ENCODE assay signal across 28 mouse cellular contexts in the genomic region with DNA sequence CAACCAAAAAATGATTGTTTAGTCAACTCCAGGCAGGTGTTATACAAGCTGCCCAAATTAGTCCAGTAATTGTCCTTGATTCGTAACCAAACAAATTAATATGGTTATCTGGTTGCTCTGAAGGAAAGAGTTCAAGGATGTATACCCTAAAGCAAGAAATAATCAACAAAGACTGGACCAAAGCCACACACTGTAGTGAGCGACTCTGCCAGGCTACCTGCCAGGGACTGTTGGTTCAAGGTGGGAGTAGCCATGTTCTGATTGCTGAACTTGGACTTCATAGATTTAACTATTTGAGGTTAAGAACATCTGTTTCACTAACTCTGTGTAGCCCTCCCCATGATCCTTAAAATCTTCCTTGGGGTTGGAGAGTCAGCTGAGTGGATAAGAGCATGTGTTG. TPM values are rescaled to one million over a fixed set of nuclear protein-coding genes. Genes with fewer than 3 reads are reported as not detected.
"Had no signal": no experiment of that assay in that cellular context is flagged by ENCODE, and none has a peak within 500 bp of the region (broad histone marks: within the 10 kb centered on the region; RNA-seq: fewer than 3 reads in every experiment).

No protein-coding gene starts in this region.

- H3K9ac ChIP-seq: heart, embryonic 13.5 days; heart, embryonic 15.5 days; hindbrain, embryonic 13.5 days; intestine, embryonic 15.5 days; limb, embryonic 12.5 days; liver, embryonic 13.5 days had no signal

- H3K4me2 ChIP-seq: heart, embryonic 11.5 days; heart, embryonic 13.5 days; heart, embryonic 15.5 days; hindbrain, embryonic 13.5 days; intestine, embryonic 15.5 days; limb, embryonic 12.5 days; liver, embryonic 13.5 days had no signal

- H3K36me3 ChIP-seq: heart, embryonic 13.5 days; heart, embryonic 15.5 days; hindbrain, embryonic 13.5 days; intestine, embryonic 15.5 days; limb, embryonic 10.5 days; limb, embryonic 12.5 days; liver, embryonic 13.5 days had no signal

- H3K4me1 ChIP-seq: heart, embryonic 13.5 days; heart, embryonic 15.5 days; hindbrain, embryonic 13.5 days; intestine, embryonic 15.5 days; limb, embryonic 10.5 days; limb, embryonic 12.5 days; liver, embryonic 13.5 days had no signal

- H3K27me3 ChIP-seq: heart, embryonic 15.5 days; hindbrain, embryonic 13.5 days; intestine, embryonic 15.5 days; liver, embryonic 13.5 days had no signal

- H3K27ac ChIP-seq: heart, embryonic 13.5 days; heart, embryonic 15.5 days; hindbrain, embryonic 13.5 days; intestine, embryonic 15.5 days; left cerebral cortex, adult 2 months; limb, embryonic 10.5 days; limb, embryonic 12.5 days; liver, embryonic 13.5 days had no signal

- H3K4me3 ChIP-seq: heart, embryonic 13.5 days; heart, embryonic 15.5 days; hindbrain, embryonic 13.5 days; intestine, embryonic 15.5 days; left cerebral cortex, adult 2 months; limb, embryonic 10.5 days; limb, embryonic 12.5 days; liver, embryonic 13.5 days had no signal

- DNase-seq: gastrocnemius, postnatal 14 days; gastrocnemius, postnatal 36 days; heart, postnatal 14 days; heart, postnatal 36 days; kidney, postnatal 4 days; liver; liver, embryonic 13.5 days had no signal

- ATAC-seq: hindbrain, embryonic 16.5 days; inflammation-experienced regulatory T-cells, adult 6 months; intestine, embryonic 15.5 days; intestine, postnatal 0 days had no signal

- H3K9me3 ChIP-seq: heart, embryonic 13.5 days; heart, embryonic 15.5 days; hindbrain, embryonic 13.5 days; intestine, embryonic 15.5 days; limb, embryonic 10.5 days; limb, embryonic 12.5 days; liver, embryonic 13.5 days had no signal

RNA-seq across cellular contexts. Expression of gene Nat8f2, which starts 5.8 kb away (rescaled TPM):
- total RNA-seq: gastrocnemius, postnatal 36 days; heart, postnatal 14 days; heart, postnatal 36 days; hematopoietic stem cell, adult 5-6 weeks had no signal
- polyA plus RNA-seq: heart, embryonic 11.5 days; heart, embryonic 13.5 days; heart, embryonic 15.5 days; heart, postnatal 0 days; hindbrain, embryonic 13.5 days; hindbrain, embryonic 16.5 days; limb, embryonic 10.5 days; limb, embryonic 12.5 days; limb, embryonic 14.5 days; liver, embryonic 13.5 days had no signal

RNA-seq across cellular contexts. Expression of gene Nat8, which starts 31.3 kb away (rescaled TPM):
- total RNA-seq: gastrocnemius, adult 18-20 months; gastrocnemius, adult 8-10 months; gastrocnemius, postnatal 14 days; gastrocnemius, postnatal 36 days; heart, adult 18-20 months; heart, adult 8-10 months; heart, postnatal 14 days; heart, postnatal 36 days; hematopoietic stem cell, adult 5-6 weeks had no signal
- polyA plus RNA-seq: heart, embryonic 11.5 days; heart, embryonic 13.5 days; heart, embryonic 15.5 days; heart, postnatal 0 days; hindbrain, embryonic 13.5 days; inflammation-experienced regulatory T-cells, adult 6 months; limb, embryonic 10.5 days; limb, embryonic 12.5 days; liver, embryonic 13.5 days had no signal

RNA-seq across cellular contexts. Expression of gene Nat8f5, which starts 42.4 kb away (rescaled TPM):
- total RNA-seq: gastrocnemius, adult 18-20 months; gastrocnemius, adult 8-10 months; gastrocnemius, postnatal 36 days; heart, adult 18-20 months; heart, adult 8-10 months; heart, postnatal 14 days; heart, postnatal 36 days; hematopoietic stem cell, adult 5-6 weeks had no signal
- polyA plus RNA-seq: gonadal fat pad, adult 2 months; heart, embryonic 11.5 days; heart, embryonic 13.5 days; heart, embryonic 15.5 days; heart, postnatal 0 days; hindbrain, embryonic 11.5 days; inflammation-experienced regulatory T-cells, adult 6 months; kidney, embryonic 14.5 days; limb, embryonic 10.5 days; limb, embryonic 12.5 days; limb, embryonic 14.5 days; liver, embryonic 13.5 days had no signal

RNA-seq across cellular contexts. Expression of gene Nat8f6, which starts 42.4 kb away (rescaled TPM):
- total RNA-seq: gastrocnemius, adult 18-20 months; gastrocnemius, adult 8-10 months; gastrocnemius, postnatal 14 days; gastrocnemius, postnatal 36 days; heart, adult 18-20 months; heart, postnatal 14 days; heart, postnatal 36 days; hematopoietic stem cell, adult 5-6 weeks had no signal
- polyA plus RNA-seq: gonadal fat pad, adult 2 months; heart, embryonic 11.5 days; heart, embryonic 15.5 days; heart, postnatal 0 days; hindbrain, embryonic 11.5 days; hindbrain, embryonic 13.5 days; hindbrain, embryonic 16.5 days; inflammation-experienced regulatory T-cells, adult 6 months; intestine, embryonic 15.5 days; intestine, postnatal 0 days; kidney, embryonic 14.5 days; limb, embryonic 10.5 days; limb, embryonic 12.5 days; liver, embryonic 13.5 days had no signal
